ENCODE assay signal across 9 mouse cellular contexts in the genomic region with DNA sequence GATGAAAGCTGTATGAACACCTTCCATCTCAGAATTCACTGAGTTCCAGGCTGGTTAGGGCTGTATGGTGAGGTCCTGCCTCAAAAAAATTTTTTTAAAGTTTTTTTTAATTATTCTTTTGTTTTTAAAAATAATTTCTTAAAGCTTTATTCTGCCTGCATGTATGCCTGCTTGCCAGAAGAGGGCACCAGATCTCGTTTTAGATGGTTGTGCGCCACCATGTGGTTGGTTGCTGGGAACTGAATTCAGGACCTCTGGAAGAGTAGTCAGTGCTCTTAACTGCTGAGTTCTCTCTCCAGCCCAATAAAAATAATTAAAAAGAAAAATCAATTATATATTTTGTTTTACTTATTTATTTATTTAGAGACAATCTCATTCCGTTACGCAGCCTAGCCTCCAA. TPM values are rescaled to one million over a fixed set of nuclear protein-coding genes. Genes with fewer than 3 reads are reported as not detected.
DNase-seq lines count a peak whose midpoint lies in the region; ATAC-seq lines count a peak whose summit lies in the region.
"Had no signal": no experiment of that assay in that cellular context is flagged by ENCODE, and none has a peak within 500 bp of the region (broad histone marks: within the 10 kb centered on the region; RNA-seq: fewer than 3 reads in every experiment).

No protein-coding gene starts in this region.

- H3K27ac ChIP-seq in intestine, embryonic 14.5 days (ENCODE audit: low read depth): no peak overlapping the region
- H3K27ac ChIP-seq in intestine, embryonic 16.5 days (ENCODE audit: low read length): no peak overlapping the region
- no peak overlapping the region for H3K27ac ChIP-seq in embryonic facial prominence, embryonic 10.5 days (replicated peaks)

- H3K4me2 ChIP-seq in intestine, embryonic 14.5 days (ENCODE audit: low read length): no peak overlapping the region
- H3K4me2 ChIP-seq in intestine, embryonic 16.5 days (ENCODE audit: low read depth, low read length): no peak overlapping the region

- H3K36me3 ChIP-seq in intestine, embryonic 14.5 days (ENCODE audit: control insufficient read depth, insufficient read depth, low read length): no peaks in the 10 kb centered on the region
- H3K36me3 ChIP-seq in intestine, embryonic 16.5 days (ENCODE audit: control insufficient read depth, insufficient read depth, low read length): no peaks in the 10 kb centered on the region
- H3K36me3 ChIP-seq in embryonic facial prominence, embryonic 10.5 days (replicated peaks): no peaks in the 10 kb centered on the region

- H3K4me3 ChIP-seq in intestine, embryonic 14.5 days (ENCODE audit: low read depth, low read length): no peak overlapping the region
- H3K4me3 ChIP-seq in intestine, embryonic 16.5 days (ENCODE audit: low read length): no peak overlapping the region
- H3K4me3 ChIP-seq in embryonic facial prominence, embryonic 10.5 days: no peak overlapping the region

- ATAC-seq in intestine, embryonic 14.5 days (replicated peaks; ENCODE audit: low FRiP score, low TSS enrichment, low read depth): no peak
- ATAC-seq in intestine, embryonic 16.5 days: no peak
- ATAC-seq in activated CD4-positive, CD25-positive, alpha-beta regulatory T cell, adult 4 months: no peak

- 14% methylated on average over 4 of the region's 4 CpGs for WGBS in intestine, embryonic 14.5 days
- 17% methylated on average over 4 of the region's 4 CpGs for WGBS in intestine, embryonic 16.5 days
- 10% methylated on average over 4 of the region's 4 CpGs for WGBS in embryonic facial prominence, embryonic 10.5 days

- no peaks in the 10 kb centered on the region for H3K27me3 ChIP-seq in intestine, embryonic 14.5 days (replicated peaks; ENCODE audit: control insufficient read depth, insufficient read depth, low read length)
- no peaks in the 10 kb centered on the region for H3K27me3 ChIP-seq in intestine, embryonic 16.5 days (replicated peaks; ENCODE audit: control insufficient read depth, insufficient read depth, low read length)
- 0 out of 2 replicates have a peak, but pooled peaks cover 6% of the 10 kb centered on the region for H3K27me3 ChIP-seq in embryonic facial prominence, embryonic 10.5 days (replicated peaks; ENCODE audit: low read depth, poor library complexity, severe bottlenecking)

- H3K9me3 ChIP-seq in intestine, embryonic 14.5 days (ENCODE audit: control insufficient read depth, low read length): no peaks in the 10 kb centered on the region
- no peaks in the 10 kb centered on the region for H3K9me3 ChIP-seq in intestine, embryonic 16.5 days (ENCODE audit: control insufficient read depth, low read length)
- H3K9me3 ChIP-seq in embryonic facial prominence, embryonic 10.5 days: no peaks in the 10 kb centered on the region

- H3K4me1 ChIP-seq in intestine, embryonic 14.5 days (replicated peaks; ENCODE audit: control insufficient read depth, insufficient read depth, low read length): no peaks in the 10 kb centered on the region
- H3K4me1 ChIP-seq in intestine, embryonic 16.5 days (ENCODE audit: control insufficient read depth, insufficient read depth, low read length): no peaks in the 10 kb centered on the region
- H3K4me1 ChIP-seq in embryonic facial prominence, embryonic 10.5 days: peaks cover 5% of the 10 kb centered on the region; the same call in 1 of the 2 replicates

- DNase-seq in intestine, embryonic 14.5 days (ENCODE audit: low spot score): peak; percentile 80
- DNase-seq in CD8-positive naive resting alpha-beta T cell, adult 2 months (ENCODE audit: low read depth in 2 of 2, low spot score in 2 of 2): peak; percentile 68 to 75
- peak; percentile 61 to 62 for DNase-seq in adrenal gland, adult 18-20 months (ENCODE audit: low spot score in 2 of 2)
- DNase-seq in embryonic facial prominence, embryonic 10.5 days (ENCODE audit: low spot score): peak; percentile 65
- peak; percentile 54 to 70 for DNase-seq in left cerebral cortex, postnatal 14 days (ENCODE audit: low spot score in 2 of 2)
- DNase-seq in right cerebral cortex, postnatal 4 days: peak; percentile 79

- intact Hi-C loops in left cerebral cortex, postnatal 14 days (cut with DNase I): no loop called here

- H3K9ac ChIP-seq in intestine, embryonic 14.5 days (ENCODE audit: low read length): no peak overlapping the region
- H3K9ac ChIP-seq in intestine, embryonic 16.5 days (ENCODE audit: low read depth, low read length): no peak overlapping the region

RNA-seq across cellular contexts. Expression of gene Slc46a1, which starts 11.8 kb away (rescaled TPM):
- 12.4 and 12.8 TPM in 2 replicates for polyA plus RNA-seq in intestine, embryonic 14.5 days (2014; fragmentation: Nextera tagmentation; extraction: Ambion mirVana)
- 11.0 and 12.8 TPM in 2 replicates for polyA plus RNA-seq in intestine, embryonic 16.5 days (2015; fragmentation: Nextera tagmentation; extraction: Ambion mirVana)
- 10 to 100 TPM; 27.4 to 32.0 TPM for total RNA-seq in adrenal gland, adult 18-20 months (2021)
- polyA plus RNA-seq in embryonic facial prominence, embryonic 10.5 days (2016; fragmentation: Nextera tagmentation; extraction: Ambion mirVana): 14.9 and 18.4 TPM in 2 replicates
- 10 to 100 TPM; 10.2 to 10.5 TPM for total RNA-seq in left cerebral cortex, postnatal 14 days (2021)
- 1 to 10 TPM; 1.0 to 1.4 TPM for polyA plus RNA-seq in activated CD4-positive, CD25-positive, alpha-beta regulatory T cell, adult 4 months (2017; shearing (Covaris generic))

RNA-seq across cellular contexts. Expression of gene Slc13a2, which starts 31.7 kb away (rescaled TPM):
- 0.07 and 0.12 TPM in 2 replicates for polyA plus RNA-seq in intestine, embryonic 14.5 days (2014; fragmentation: Nextera tagmentation; extraction: Ambion mirVana)
- 4.6 and 6.7 TPM in 2 replicates for polyA plus RNA-seq in intestine, embryonic 16.5 days (2015; fragmentation: Nextera tagmentation; extraction: Ambion mirVana)
- total RNA-seq in adrenal gland, adult 18-20 months (2021): not detected
- not detected in 2 replicates for polyA plus RNA-seq in embryonic facial prominence, embryonic 10.5 days (2016; fragmentation: Nextera tagmentation; extraction: Ambion mirVana)
- not detected for total RNA-seq in left cerebral cortex, postnatal 14 days (2021)
- not detected for polyA plus RNA-seq in activated CD4-positive, CD25-positive, alpha-beta regulatory T cell, adult 4 months (2017; shearing (Covaris generic))

RNA-seq across cellular contexts. Expression of gene Sarm1, which starts 43.9 kb away (rescaled TPM):
- 3.9 and 4.2 TPM in 2 replicates for polyA plus RNA-seq in intestine, embryonic 14.5 days (2014; fragmentation: Nextera tagmentation; extraction: Ambion mirVana)
- polyA plus RNA-seq in intestine, embryonic 16.5 days (2015; fragmentation: Nextera tagmentation; extraction: Ambion mirVana): 1.6 and 2.1 TPM in 2 replicates
- total RNA-seq in adrenal gland, adult 18-20 months (2021): 1 to 10 TPM; 5.3 to 6.4 TPM
- polyA plus RNA-seq in embryonic facial prominence, embryonic 10.5 days (2016; fragmentation: Nextera tagmentation; extraction: Ambion mirVana): 5.0 and 6.0 TPM in 2 replicates
- 10 to 100 TPM; 43.5 to 44.2 TPM for total RNA-seq in left cerebral cortex, postnatal 14 days (2021)
- polyA plus RNA-seq in activated CD4-positive, CD25-positive, alpha-beta regulatory T cell, adult 4 months (2017; shearing (Covaris generic)): 1 to 10 TPM; 1.0 to 1.7 TPM

RNA-seq across cellular contexts. Expression of gene Vtn, which starts 45.2 kb away (rescaled TPM):
- polyA plus RNA-seq in intestine, embryonic 14.5 days (2014; fragmentation: Nextera tagmentation; extraction: Ambion mirVana): 0.89 and 9.1 TPM in 2 replicates
- polyA plus RNA-seq in intestine, embryonic 16.5 days (2015; fragmentation: Nextera tagmentation; extraction: Ambion mirVana): 18.1 and 29.3 TPM in 2 replicates
- total RNA-seq in adrenal gland, adult 18-20 months (2021): 1 to 10 TPM; 1.6 to 4.5 TPM
- 16.3 and 16.7 TPM in 2 replicates for polyA plus RNA-seq in embryonic facial prominence, embryonic 10.5 days (2016; fragmentation: Nextera tagmentation; extraction: Ambion mirVana)
- 100 to 1,000 TPM in 1 of 2 experiments, 10 to 100 TPM in 1; 90.5 to 105 TPM for total RNA-seq in left cerebral cortex, postnatal 14 days (2021)
- not detected for polyA plus RNA-seq in activated CD4-positive, CD25-positive, alpha-beta regulatory T cell, adult 4 months (2017; shearing (Covaris generic))

RNA-seq across cellular contexts. Expression of gene Sebox, which starts 49.6 kb away (rescaled TPM):
- polyA plus RNA-seq in intestine, embryonic 14.5 days (2014; fragmentation: Nextera tagmentation; extraction: Ambion mirVana): not detected in 2 replicates
- polyA plus RNA-seq in intestine, embryonic 16.5 days (2015; fragmentation: Nextera tagmentation; extraction: Ambion mirVana): not detected in 2 replicates
- total RNA-seq in adrenal gland, adult 18-20 months (2021): not detected
- not detected in 2 replicates for polyA plus RNA-seq in embryonic facial prominence, embryonic 10.5 days (2016; fragmentation: Nextera tagmentation; extraction: Ambion mirVana)
- total RNA-seq in left cerebral cortex, postnatal 14 days (2021): 1 to 10 TPM; 1.2 to 1.3 TPM
- not detected for polyA plus RNA-seq in activated CD4-positive, CD25-positive, alpha-beta regulatory T cell, adult 4 months (2017; shearing (Covaris generic))
- polyA plus RNA-seq: lung, embryonic 16.5 days had no signal
